Mouse (Mus musculus) heart, postnatal 14 days (tissue): Measurements from ENCODE around the gene Hoxd12. TPM values are rescaled to one million over a fixed set of nuclear protein-coding genes. Genes with fewer than 3 reads are reported as not detected.
A peak's percentile ranks its signal among the peaks of the same experiment; 100 is the strongest.

ENCODE experiments used
- DNase-seq, 2 experiments: peaks; one replicate each; pipeline ENCODE4 v3.0.0; 2021 to 2022
- intact Hi-C: fragments of 180-260 bp; cut with DNase I; formaldehyde crosslinking; loops from one replicate; pipeline ENCODE4 v1.15.1; 2025
- total RNA-seq, 2 experiments: library from RNA; stranded (reverse); gene quantifications; 2 replicates each; pipeline ENCODE4 v1.2.3; 2021

Hoxd12 gene
- total RNA-seq, 2 experiments from 2014 or later, result not detected

DNA sequence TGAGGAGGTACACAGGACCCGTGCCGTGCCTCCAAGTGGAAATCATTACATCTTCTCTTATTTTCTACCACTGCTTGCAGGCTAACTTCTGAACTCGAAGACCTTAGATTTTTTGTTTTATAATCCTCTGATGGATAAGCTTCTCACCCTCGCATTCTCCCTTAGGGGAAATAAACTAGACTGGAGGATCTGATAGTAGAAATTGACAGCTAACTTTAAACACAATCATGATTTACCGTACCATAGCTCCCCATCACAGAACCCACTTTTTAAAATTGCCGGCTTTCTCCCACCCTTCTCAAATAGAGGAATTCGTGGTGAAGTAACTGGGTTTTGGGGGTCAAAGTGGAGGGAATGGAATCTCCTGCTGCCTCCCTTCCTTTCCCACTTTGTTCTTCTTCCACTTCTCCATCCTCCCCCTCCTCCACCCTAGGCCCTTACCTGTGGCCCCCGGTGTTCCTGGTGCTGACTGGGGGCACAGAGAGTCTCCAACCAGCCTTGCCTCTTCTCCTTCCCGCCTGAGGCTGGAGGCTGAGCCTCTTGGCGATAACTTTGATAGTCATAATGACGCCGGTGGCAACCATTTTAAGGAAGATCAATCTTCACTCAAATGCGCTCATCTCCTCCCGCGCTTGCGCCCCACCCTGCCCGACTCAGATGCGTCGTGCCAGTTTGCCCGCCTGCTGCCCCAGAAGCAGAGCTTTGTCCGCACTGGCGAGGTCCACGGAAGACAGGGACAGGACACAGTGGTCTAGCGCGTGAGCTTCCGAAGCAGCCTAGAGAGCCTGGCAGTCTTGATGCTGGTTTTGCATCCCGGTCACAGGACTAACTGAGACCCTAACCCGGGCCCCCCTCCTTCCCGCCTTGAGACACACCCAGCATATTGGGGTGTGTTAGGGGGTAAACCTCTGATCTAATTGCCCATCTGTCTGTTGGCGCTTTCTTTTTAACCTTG, 14.1 kb upstream of the Hoxd12 start:
- intact Hi-C loops, result loop anchor here (2.0 to 5.0 kb wide), 2 partner anchors 594 to 1088 kb away; no protein-coding TSS in a partner anchor
- DNase-seq, result no peak

GRCm38 (mm10) chr2:74661685-74662084, 13.1 kb upstream of the Hoxd12 start:
- peak in 1 of 2 experiments; percentile 51 for DNase-seq
- intact Hi-C loops, result loop anchor here (2.0 to 5.0 kb wide), 2 partner anchors 595 to 1089 kb away; no protein-coding TSS in a partner anchor

- intact Hi-C loops, result loop anchor here (5.0 kb wide), 1 partner anchor 1091 kb away; no protein-coding TSS in a partner anchor
- peak in 1 of 2 experiments; percentile 60 for DNase-seq
Observed at GRCm38 (mm10) chr2:74663291-74663925, 11.4 kb upstream of the Hoxd12 start.

GRCm38 (mm10) chr2:74666411-74666810, 8.4 kb upstream of the Hoxd12 start:
- intact Hi-C loops, result no loop called here
- no peak for DNase-seq

DNA sequence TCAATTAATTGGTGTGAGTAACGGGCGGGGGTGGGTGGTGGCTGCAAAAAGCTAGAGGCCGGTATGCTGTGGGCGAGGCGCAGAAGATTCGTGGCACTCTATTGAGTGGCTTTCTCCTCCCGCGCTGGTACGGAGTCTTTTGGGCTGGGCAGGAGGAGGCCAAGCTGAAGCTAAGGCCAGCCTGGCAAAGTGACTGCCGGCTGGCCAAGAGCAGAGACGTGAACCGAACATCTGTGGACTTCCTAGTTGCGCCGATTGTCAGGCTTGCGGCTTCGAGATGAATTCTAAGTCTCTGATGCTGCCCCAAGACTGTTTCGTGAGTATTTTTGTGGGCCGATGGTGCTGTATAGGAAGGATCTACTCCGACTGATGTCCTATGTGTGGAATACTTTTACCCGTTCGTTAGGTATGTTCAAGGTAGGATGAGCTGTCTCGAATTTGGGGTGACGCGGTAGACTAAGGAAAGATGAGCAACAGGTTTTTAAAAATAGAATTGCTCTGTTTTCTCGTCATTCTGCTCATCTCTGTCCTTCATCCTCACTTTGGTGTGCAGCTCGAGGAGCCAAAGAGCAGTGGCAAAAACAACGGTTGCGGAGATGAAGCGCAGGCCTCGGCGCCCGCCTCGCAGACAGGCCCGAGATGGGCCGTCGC, 7.5 kb upstream of the Hoxd12 start:
- DNase-seq, result no peak
- intact Hi-C loops, result no loop called here

DNA sequence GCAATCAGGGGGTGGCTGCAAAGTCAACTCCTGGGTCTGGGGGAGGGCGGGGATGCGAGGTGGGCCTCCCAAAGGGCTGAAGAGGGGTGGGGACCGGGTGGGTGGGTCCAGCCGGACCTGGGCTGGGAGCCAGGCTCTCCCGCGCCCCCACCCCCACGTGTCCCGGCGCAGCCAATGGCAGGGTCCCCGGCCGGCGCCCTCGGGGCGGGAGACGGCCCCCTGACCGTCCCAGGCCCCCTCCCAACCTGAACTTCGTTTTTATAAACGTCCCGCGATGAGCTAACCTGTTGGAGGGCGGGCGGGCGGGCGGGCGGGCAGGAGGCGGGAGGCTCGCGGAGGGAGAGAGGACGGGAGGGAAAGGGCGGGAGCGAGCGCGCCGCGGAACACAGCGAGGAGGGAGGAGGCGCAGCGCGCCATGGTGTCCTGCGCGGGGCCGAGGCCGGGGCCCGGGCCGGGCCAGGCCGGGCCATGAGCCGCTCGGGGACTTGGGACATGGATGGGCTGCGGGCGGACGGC, 6.9 kb upstream of the Hoxd12 start, which contains the start of gene Hoxd13:
TSS of gene Hoxd13 (plus strand) at position 469 of the 516 bp plus-strand sequence.
- intact Hi-C loops, result no loop called here
- DNase-seq, result no peak

GRCm38 (mm10) chr2:74668370-74669229, 6.2 kb upstream of the Hoxd12 start:
- no peak for DNase-seq
- intact Hi-C loops, result no loop called here

- intact Hi-C loops, result no loop called here
- DNase-seq, result no peak
Observed at GRCm38 (mm10) chr2:74669230-74669578, 5.6 kb upstream of the Hoxd12 start.

DNA sequence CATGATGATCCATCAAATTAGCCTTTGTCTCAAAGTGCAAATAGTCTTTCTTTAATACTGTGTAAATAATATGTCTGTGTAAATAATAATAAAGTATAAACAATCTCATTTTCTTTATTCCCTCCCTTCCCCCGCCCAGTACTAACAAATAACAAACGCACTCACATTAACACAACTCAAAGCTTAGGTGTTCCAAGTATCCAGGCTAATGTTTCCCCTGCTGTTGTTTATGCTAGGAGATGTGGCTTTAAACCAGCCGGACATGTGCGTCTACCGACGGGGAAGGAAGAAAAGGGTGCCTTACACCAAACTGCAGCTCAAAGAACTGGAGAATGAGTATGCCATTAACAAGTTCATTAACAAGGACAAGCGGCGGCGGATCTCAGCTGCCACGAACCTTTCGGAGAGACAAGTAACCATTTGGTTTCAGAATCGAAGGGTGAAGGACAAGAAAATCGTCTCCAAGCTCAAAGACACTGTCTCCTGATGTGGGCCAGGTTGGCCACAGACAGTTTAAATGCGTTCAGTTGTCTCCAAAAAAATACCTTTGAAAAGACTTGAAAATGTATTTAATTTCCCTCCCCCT, 5.1 kb upstream of the Hoxd12 start:
- DNase-seq, result no peak
- intact Hi-C loops, result no loop called here

- no peak for DNase-seq
- intact Hi-C loops, result no loop called here
Observed at GRCm38 (mm10) chr2:74670632-74671188, 4.1 kb upstream of the Hoxd12 start.

DNA sequence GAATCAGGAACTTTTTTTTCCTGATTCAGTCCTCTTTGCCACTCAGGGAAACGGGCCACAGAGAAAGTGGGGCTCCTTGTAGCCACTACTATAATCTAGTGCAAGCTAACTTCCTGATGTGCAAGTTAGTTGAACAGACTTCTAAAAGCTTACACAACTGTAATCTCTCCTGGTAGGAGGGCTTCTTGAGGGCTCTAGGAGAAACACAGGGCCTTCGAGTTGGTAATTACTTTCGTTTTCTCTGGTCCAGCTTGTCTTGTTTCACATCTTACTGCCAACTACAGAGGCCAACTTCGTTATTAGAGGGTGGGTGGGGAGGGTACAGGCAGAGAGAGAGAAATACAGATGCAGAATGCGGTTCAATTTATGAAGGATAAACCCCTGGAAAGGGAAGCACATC, 3.0 kb upstream of the Hoxd12 start:
- no peak for DNase-seq
- intact Hi-C loops, result loop anchor here (2.0 kb wide), 1 partner anchor 705 kb away; no protein-coding TSS in a partner anchor

GRCm38 (mm10) chr2:74672481-74673362, 2.1 kb upstream of the Hoxd12 start:
- DNase-seq, result peak in 1 of 2 experiments; percentile 66
- intact Hi-C loops, result loop anchor here (2.0 kb wide), 1 partner anchor 706 kb away; no protein-coding TSS in a partner anchor

- intact Hi-C loops, result loop anchor here (2.0 kb wide), 1 partner anchor 707 kb away; no protein-coding TSS in a partner anchor
- DNase-seq, result no peak
Observed at GRCm38 (mm10) chr2:74673835-74674425, 883 bp upstream of the Hoxd12 start.

- intact Hi-C loops, result no loop called here
- DNase-seq, result no peak
Observed at GRCm38 (mm10) chr2:74675666-74676282, 961 bp downstream of the Hoxd12 start.

- intact Hi-C loops, result no loop called here
- DNase-seq, result no peak
Observed at GRCm38 (mm10) chr2:74676376-74677052, 1.7 kb downstream of the Hoxd12 start.

DNA sequence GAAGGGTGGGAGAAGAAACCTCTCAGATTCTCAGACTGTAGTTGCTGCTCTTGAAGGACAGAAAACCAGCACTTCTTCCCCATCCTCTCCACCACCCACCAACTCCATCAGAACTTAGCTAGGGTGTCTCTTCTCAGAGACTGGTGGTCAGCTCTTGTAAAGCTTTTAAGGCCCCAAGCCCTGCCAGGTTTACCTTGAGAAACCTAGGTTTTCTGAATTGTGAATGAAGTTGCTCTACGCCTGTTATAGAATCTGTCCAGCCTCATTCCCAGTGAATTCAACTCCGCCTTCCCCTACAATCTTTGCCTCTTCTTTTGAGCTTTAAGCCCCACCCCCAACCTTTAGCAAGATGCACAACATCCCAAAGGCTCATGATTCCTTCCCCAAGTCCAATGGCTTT, 2.3 kb downstream of the Hoxd12 start:
- intact Hi-C loops, result no loop called here
- no peak for DNase-seq
